Mouse (Mus musculus): ENCODE data around the gene Syt10. TPM values are rescaled to one million over a fixed set of nuclear protein-coding genes. Genes with fewer than 3 reads are reported as not detected.
"Not testable (repeated sequence)": the region's sequence is repeated elsewhere in the genome, so short reads cannot be mapped to it uniquely, and the experiment has no call there.

Syt10 gene
- total RNA-seq (2021) = 10 to 100 TPM; 16.6 to 16.8 TPM

DNA sequence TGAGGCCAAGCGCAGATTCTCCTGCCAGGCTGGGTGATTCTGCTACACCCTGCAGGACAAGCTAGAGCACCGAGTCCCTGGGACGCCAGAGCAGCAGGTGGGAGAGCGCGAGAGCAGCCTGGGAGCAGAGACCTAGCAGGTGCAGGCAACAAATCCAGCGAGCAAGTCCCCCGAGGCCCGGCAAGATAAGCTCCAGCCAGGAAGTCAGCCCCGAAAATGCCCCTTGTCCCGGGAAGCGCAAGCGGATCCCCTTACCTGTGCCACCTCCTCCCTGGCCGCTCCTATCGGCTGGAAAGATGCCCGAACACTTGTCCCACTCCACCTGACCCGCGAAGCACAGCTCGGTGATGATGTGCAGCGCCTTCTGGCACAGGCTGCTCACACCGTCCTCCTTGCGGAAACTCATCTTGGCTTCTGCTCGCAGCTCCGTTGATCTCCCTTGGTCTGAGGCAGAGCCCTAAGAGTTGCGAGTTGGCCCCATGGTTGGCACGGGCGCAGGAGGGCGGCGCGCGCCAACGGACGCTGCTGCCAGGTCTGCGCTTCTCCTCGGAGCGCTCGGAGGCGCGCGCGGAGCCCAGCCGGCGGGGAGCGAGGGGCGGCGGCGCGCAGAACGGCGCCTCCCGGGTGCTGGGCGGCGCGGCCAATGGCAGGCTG, at the start of gene Syt10:
Syt10 (minus strand) TSS at position 497 of the 654 bp plus-strand sequence.
- intact Hi-C loops (cut with DNase I) = loop anchor here (10.0 kb wide), 2 partner anchors 217 to 373 kb away; no protein-coding TSS in a partner anchor
- DNase-seq (ENCODE audit: extremely low spot score in 1 of 2, low spot score in 2 of 2) = peak; percentile 9 to 54

DNA sequence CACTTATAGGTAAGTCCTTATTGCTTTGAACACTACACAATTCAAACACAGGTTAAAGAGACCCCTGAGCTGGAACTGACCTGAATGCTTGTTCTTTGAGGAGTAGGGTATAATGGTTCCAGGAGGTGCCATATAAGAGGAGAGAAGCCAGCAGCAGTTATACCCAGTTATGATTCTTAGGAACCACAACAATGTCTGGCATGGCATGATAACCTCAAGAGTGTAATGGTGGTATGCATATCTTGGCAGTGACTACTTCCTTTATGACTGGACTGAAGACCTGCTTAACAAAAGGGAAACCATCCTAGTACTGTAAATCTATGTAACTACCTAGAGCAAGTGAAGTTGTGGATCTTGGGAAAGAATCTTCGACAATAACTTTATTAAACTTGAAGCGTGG, 42.1 kb upstream of the Syt10 start:
- intact Hi-C loops (cut with DNase I) = no loop called here
- no peak for DNase-seq (ENCODE audit: extremely low spot score in 1 of 2, low spot score in 2 of 2)

DNA sequence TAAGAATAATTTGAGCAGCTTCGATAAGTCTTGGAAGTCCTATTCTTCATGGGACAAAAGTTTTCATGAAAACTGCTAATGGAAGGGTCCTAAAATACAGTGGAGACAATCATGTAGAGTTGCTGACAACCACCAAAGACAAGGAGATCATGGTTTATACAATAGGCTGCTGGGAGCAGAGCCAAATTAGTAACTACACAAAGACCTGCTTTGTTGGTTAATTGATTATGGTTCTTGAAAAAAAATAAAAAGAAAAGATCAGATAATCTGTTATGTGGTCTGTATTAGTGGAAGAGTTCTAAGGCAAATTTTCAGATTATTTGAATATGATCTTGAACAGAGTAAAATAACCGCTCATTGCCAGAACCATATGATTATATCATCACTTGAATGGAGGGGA, 37.3 kb upstream of the Syt10 start:
- DNase-seq (ENCODE audit: extremely low spot score in 1 of 2, low spot score in 2 of 2) = no peak
- intact Hi-C loops (cut with DNase I) = no loop called here

DNA sequence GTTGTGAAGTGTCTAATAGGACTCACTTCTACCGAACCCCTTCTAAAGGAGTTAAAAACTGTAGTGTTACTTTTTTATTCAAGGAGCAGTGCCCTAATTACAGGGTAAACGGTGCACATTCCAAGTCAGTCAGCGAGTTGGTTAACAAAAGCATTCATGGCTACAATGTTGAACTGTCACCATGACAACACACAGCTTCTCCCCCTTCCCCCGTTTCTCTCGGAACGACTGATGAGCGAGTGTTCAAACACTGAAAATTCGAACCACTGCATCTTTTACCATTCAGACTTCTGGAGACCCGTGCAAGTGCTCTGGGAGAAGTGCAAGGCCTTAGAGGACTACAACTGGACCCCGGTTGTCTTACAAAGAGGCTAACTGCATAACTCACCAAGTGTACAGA, 25.6 kb downstream of the Syt10 start:
- peak in 1 of 2 experiments; percentile 7 for DNase-seq (ENCODE audit: extremely low spot score in 1 of 2, low spot score in 2 of 2)
- intact Hi-C loops (cut with DNase I) = no loop called here

DNA sequence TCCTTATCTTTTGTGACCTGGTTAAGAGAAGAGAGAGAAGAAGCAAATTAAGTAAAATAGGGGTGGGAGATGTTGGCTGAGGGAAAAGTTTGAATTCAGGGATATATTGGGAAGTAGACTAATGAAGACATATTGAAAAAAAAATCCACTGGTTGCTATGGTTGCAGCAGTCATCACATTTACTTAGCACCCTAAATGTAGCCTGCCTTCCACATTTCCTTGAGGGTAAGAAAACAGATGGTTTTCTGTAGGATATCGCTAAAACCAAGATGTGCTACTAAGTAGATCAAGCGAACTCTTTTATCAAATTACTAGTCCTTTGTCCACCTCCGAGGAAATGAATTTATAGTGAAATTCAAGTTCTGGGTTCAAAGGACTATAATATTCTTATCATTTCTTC, 37.2 kb downstream of the Syt10 start:
- intact Hi-C loops (cut with DNase I) = no loop called here
- DNase-seq (ENCODE audit: extremely low spot score in 1 of 2, low spot score in 2 of 2) = no peak

DNA sequence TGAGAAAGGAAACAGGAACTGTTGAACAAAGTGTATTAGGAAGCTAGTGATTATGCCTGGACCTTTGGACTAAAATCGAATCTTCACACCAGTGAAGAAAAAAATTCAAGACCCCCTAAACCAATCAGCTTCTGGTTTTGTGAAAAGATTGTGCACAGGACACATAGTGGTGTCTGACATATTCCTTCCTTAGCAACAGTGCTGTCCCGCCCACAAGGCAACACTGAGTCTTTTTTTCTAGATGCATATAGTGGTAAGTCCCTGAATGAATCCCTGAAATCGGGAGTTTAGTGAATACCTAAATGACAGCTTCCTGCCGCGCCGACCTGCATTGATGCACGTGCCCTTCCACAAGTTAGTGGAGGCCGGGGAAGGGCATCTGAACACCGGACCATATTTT, 61.7 kb downstream of the Syt10 start:
- intact Hi-C loops (cut with DNase I) = no loop called here
- no peak for DNase-seq (ENCODE audit: extremely low spot score in 1 of 2, low spot score in 2 of 2)

DNA sequence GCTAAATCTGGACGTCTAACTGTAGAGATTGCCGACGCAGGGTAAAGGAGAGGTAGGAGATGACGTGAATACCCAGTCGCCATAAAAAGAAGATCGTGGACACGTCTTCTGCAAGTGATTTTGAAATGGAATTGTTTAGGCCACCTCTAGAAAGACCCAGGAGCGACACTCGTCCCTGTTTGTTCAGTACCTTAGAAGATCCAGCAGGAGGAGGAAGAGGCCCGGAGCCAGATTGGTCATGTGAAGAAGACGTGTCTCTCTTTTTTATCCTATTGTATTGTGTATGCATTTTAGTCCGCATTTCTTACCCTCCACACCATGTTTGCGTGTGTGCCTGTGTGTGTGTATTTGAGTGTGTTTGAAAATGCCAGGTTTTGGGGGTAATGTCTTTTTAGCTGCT, 75.6 kb downstream of the Syt10 start:
- intact Hi-C loops (cut with DNase I); DNase-seq (ENCODE audit: extremely low spot score in 1 of 2, low spot score in 2 of 2): not testable (repeated sequence)

DNA sequence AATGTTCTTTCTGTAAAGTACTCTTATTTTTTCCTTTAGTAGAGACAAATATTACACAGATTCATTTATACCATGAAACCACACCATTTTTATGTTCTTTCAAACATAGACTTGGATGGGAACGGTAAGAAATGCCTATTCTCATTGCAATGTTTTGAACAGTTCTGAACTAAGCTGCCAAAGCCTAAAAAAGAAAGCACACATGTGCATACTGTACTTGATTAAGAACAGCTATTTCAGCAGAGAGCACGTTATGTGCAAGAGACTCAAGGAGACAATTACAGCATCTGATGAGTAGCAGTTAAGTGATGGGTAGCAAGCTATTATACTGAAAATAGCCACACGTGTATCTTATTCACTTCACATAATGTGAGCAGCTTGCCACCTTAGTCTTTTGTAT, 108.0 kb downstream of the Syt10 start:
- peak in 1 of 2 experiments; percentile 16 for DNase-seq (ENCODE audit: extremely low spot score in 1 of 2, low spot score in 2 of 2)

More for the DNA sequence above, 108.0 kb downstream of the Syt10 start:
- intact Hi-C loops (cut with DNase I) = no loop called here

Small RNAs within 50 kb of the gene (microRNA-seq; reads per million reads assigned to microRNA genes)
- gene Gm24643 = not detected

Other genes with a start within 250 kb of the Syt10 start
- gene Rabl2, start 249.9 kb downstream of the Syt10 start, total RNA-seq (2021) = 10 to 100 TPM; 36.4 to 39.0 TPM

Data from left cerebral cortex, postnatal 10 days (tissue).